Mouse (Mus musculus): Measurements from ENCODE around the gene Ppp1r26. TPM values are rescaled to one million over a fixed set of nuclear protein-coding genes. Genes with fewer than 3 reads are reported as not detected.
"Not testable (repeated sequence)": the region's sequence is repeated elsewhere in the genome, so short reads cannot be mapped to it uniquely, and the experiment has no call there.

The Ppp1r26 gene
- polyA plus RNA-seq, 1 experiment from 2014 or later, result 0.14 TPM

- H3K4me2 ChIP-seq (ENCODE audit: low read depth, low read length), result no peak overlapping the region
- H3K4me3 ChIP-seq (ENCODE audit: low read depth, low read length), result no peak overlapping the region
- no peaks in the 10 kb centered on the region for H3K9me3 ChIP-seq (replicated peaks; ENCODE audit: control insufficient read depth, low read length)
- H3K36me3 ChIP-seq (ENCODE audit: control insufficient read depth, insufficient read depth), result no peaks in the 10 kb centered on the region
- peaks cover 5% of the 10 kb centered on the region; the same call in 1 of the 2 replicates for H3K27me3 ChIP-seq (ENCODE audit: control insufficient read depth, insufficient read depth, low read depth, low read length)
- no peak for ATAC-seq (ENCODE audit: low read depth)
- H3K9ac ChIP-seq (ENCODE audit: low read depth, low read length), result no peak overlapping the region
- peaks cover 6% of the 10 kb centered on the region for H3K4me1 ChIP-seq (ENCODE audit: control insufficient read depth, low read depth, low read length)
- WGBS (ENCODE audit: insufficient replicate concordance), result 31% methylated on average over 3 of the region's 3 CpGs
- H3K27ac ChIP-seq (ENCODE audit: low read length), result no peak overlapping the region
These were observed 17.3 kb downstream of the Ppp1r26 start for GRCm38 (mm10) chr2:28463919-28464318.

GRCm38 (mm10) chr2:28464919-28465318 lies 18.3 kb downstream of the Ppp1r26 start:
- peaks cover 8% of the 10 kb centered on the region for H3K36me3 ChIP-seq (ENCODE audit: control insufficient read depth, insufficient read depth)
- no peak overlapping the region for H3K9ac ChIP-seq (ENCODE audit: low read depth, low read length)
- H3K4me3 ChIP-seq (ENCODE audit: low read depth, low read length), result no peak overlapping the region
- H3K9me3 ChIP-seq (replicated peaks; ENCODE audit: control insufficient read depth, low read length), result no peaks in the 10 kb centered on the region
- ATAC-seq (ENCODE audit: low read depth), result no peak
- H3K27ac ChIP-seq (ENCODE audit: low read length), result no peak overlapping the region
- H3K4me1 ChIP-seq (ENCODE audit: control insufficient read depth, low read depth, low read length), result peaks cover 8% of the 10 kb centered on the region
- peaks cover 5% of the 10 kb centered on the region; the same call in 1 of the 2 replicates for H3K27me3 ChIP-seq (ENCODE audit: control insufficient read depth, insufficient read depth, low read depth, low read length)
- no peak overlapping the region for H3K4me2 ChIP-seq (ENCODE audit: low read depth, low read length)
- 73% methylated on average over 9 of the region's 9 CpGs for WGBS (ENCODE audit: insufficient replicate concordance)

GRCm38 (mm10) chr2:28465836-28466518 lies 19.4 kb downstream of the Ppp1r26 start, which contains the start of gene 1700007K13Rik:
Gene 1700007K13Rik (minus strand): TSS chr2:28466332.
- Histone ChIP-seq H3K4me2 (ENCODE audit: low read depth, low read length) (peak within 1 kb of the TSS; percentile 12; the same call in 1 of the 2 replicates), H3K4me1 (ENCODE audit: control insufficient read depth, low read depth, low read length) (peaks cover 8% of the 10 kb centered on the region), H3K4me3 (ENCODE audit: low read depth, low read length) (no peak within 1 kb of the TSS), H3K9ac (ENCODE audit: low read depth, low read length) (no peak within 1 kb of the TSS), H3K27me3 (ENCODE audit: control insufficient read depth, insufficient read depth, low read depth, low read length) (peaks cover 5% of the 10 kb centered on the region; the same call in 1 of the 2 replicates), H3K9me3 (replicated peaks; ENCODE audit: control insufficient read depth, low read length) (no peaks in the 10 kb centered on the region), H3K36me3 (ENCODE audit: control insufficient read depth, insufficient read depth) (peaks cover 11% of the 10 kb centered on the region), H3K27ac (ENCODE audit: low read length) (no peak within 1 kb of the TSS)
- 4% methylated on average over 25 of the region's 25 CpGs for WGBS (ENCODE audit: insufficient replicate concordance)
- ATAC-seq (ENCODE audit: low read depth), result 0 out of 2 replicates have a peak, but pooled peaks have one; percentile 36

- peaks cover 11% of the 10 kb centered on the region for H3K36me3 ChIP-seq (ENCODE audit: control insufficient read depth, insufficient read depth)
- peak; percentile 85 for ATAC-seq (ENCODE audit: low read depth)
- H3K4me1 ChIP-seq (ENCODE audit: control insufficient read depth, low read depth, low read length), result peaks cover 8% of the 10 kb centered on the region
- H3K27me3 ChIP-seq (ENCODE audit: control insufficient read depth, insufficient read depth, low read depth, low read length), result peaks cover 5% of the 10 kb centered on the region; the same call in 1 of the 2 replicates
- H3K4me3 ChIP-seq (ENCODE audit: low read depth, low read length), result peak within 1 kb of the TSS; percentile 80
- peak within 1 kb of the TSS; percentile 80 for H3K9ac ChIP-seq (ENCODE audit: low read depth, low read length)
- peak within 1 kb of the TSS; percentile 74 for H3K4me2 ChIP-seq (ENCODE audit: low read depth, low read length)
- WGBS (ENCODE audit: insufficient replicate concordance), result under 1% methylated on average over 52 of the region's 52 CpGs
- no peak within 1 kb of the TSS for H3K27ac ChIP-seq (ENCODE audit: low read length)
- no peaks in the 10 kb centered on the region for H3K9me3 ChIP-seq (replicated peaks; ENCODE audit: control insufficient read depth, low read length)
These were observed 21.4 kb downstream of the Ppp1r26 start, which contains the start of gene Mrps2 for GRCm38 (mm10) chr2:28467860-28468485. Gene Mrps2 (plus strand): TSS chr2:28468066.

- peak overlapping the region; percentile 80 for H3K4me3 ChIP-seq (ENCODE audit: low read depth, low read length)
- H3K27ac ChIP-seq (ENCODE audit: low read length), result no peak overlapping the region
- H3K9me3 ChIP-seq (replicated peaks; ENCODE audit: control insufficient read depth, low read length), result no peaks in the 10 kb centered on the region
- peak overlapping the region; percentile 74 for H3K4me2 ChIP-seq (ENCODE audit: low read depth, low read length)
- peaks cover 11% of the 10 kb centered on the region for H3K36me3 ChIP-seq (ENCODE audit: control insufficient read depth, insufficient read depth)
- ATAC-seq (ENCODE audit: low read depth), result no peak
- WGBS (ENCODE audit: insufficient replicate concordance), result 45% methylated on average over 18 of the region's 18 CpGs
- H3K4me1 ChIP-seq (ENCODE audit: control insufficient read depth, low read depth, low read length), result peaks cover 8% of the 10 kb centered on the region
- H3K27me3 ChIP-seq (ENCODE audit: control insufficient read depth, insufficient read depth, low read depth, low read length), result peaks cover 5% of the 10 kb centered on the region; the same call in 1 of the 2 replicates
- H3K9ac ChIP-seq (ENCODE audit: low read depth, low read length), result peak overlapping the region; percentile 80
These were observed 22.1 kb downstream of the Ppp1r26 start for GRCm38 (mm10) chr2:28468486-28469225.

- 88% methylated on average over 14 of the region's 14 CpGs for WGBS (ENCODE audit: insufficient replicate concordance)
- H3K27ac ChIP-seq (ENCODE audit: low read length), result no peak overlapping the region
- no peaks in the 10 kb centered on the region for H3K9me3 ChIP-seq (replicated peaks; ENCODE audit: control insufficient read depth, low read length)
- peaks cover 8% of the 10 kb centered on the region for H3K4me1 ChIP-seq (ENCODE audit: control insufficient read depth, low read depth, low read length)
- no peak overlapping the region for H3K9ac ChIP-seq (ENCODE audit: low read depth, low read length)
- peaks cover 11% of the 10 kb centered on the region for H3K36me3 ChIP-seq (ENCODE audit: control insufficient read depth, insufficient read depth)
- ATAC-seq (ENCODE audit: low read depth), result no peak
- peaks cover 5% of the 10 kb centered on the region; the same call in 1 of the 2 replicates for H3K27me3 ChIP-seq (ENCODE audit: control insufficient read depth, insufficient read depth, low read depth, low read length)
- no peak overlapping the region for H3K4me3 ChIP-seq (ENCODE audit: low read depth, low read length)
- no peak overlapping the region for H3K4me2 ChIP-seq (ENCODE audit: low read depth, low read length)
These were observed 22.9 kb downstream of the Ppp1r26 start for GRCm38 (mm10) chr2:28469461-28469860.

- WGBS (ENCODE audit: insufficient replicate concordance), result 70% methylated on average over 2 of the region's 2 CpGs
- Histone ChIP-seq H3K4me1 (ENCODE audit: control insufficient read depth, low read depth, low read length) (peaks cover 8% of the 10 kb centered on the region), H3K27me3 (ENCODE audit: control insufficient read depth, insufficient read depth, low read depth, low read length) (no peaks in the 10 kb centered on the region), H3K36me3 (ENCODE audit: control insufficient read depth, insufficient read depth) (peaks cover 11% of the 10 kb centered on the region), H3K27ac (ENCODE audit: low read length) (no peak overlapping the region), H3K9me3 (replicated peaks; ENCODE audit: control insufficient read depth, low read length) (no peaks in the 10 kb centered on the region), H3K9ac (ENCODE audit: low read depth, low read length) (no peak overlapping the region), H3K4me3 (ENCODE audit: low read depth, low read length) (no peak overlapping the region), H3K4me2 (ENCODE audit: low read depth, low read length) (no peak overlapping the region)
- ATAC-seq (ENCODE audit: low read depth), result no peak
These were observed 24.0 kb downstream of the Ppp1r26 start for GRCm38 (mm10) chr2:28470591-28470990.

GRCm38 (mm10) chr2:28472011-28472410 lies 25.4 kb downstream of the Ppp1r26 start:
- H3K4me1 ChIP-seq (ENCODE audit: control insufficient read depth, low read depth, low read length); H3K27me3 ChIP-seq (ENCODE audit: control insufficient read depth, insufficient read depth, low read depth, low read length); H3K9me3 ChIP-seq (replicated peaks; ENCODE audit: control insufficient read depth, low read length); H3K9ac ChIP-seq (ENCODE audit: low read depth, low read length); H3K4me2 ChIP-seq (ENCODE audit: low read depth, low read length); ATAC-seq (ENCODE audit: low read depth); H3K4me3 ChIP-seq (ENCODE audit: low read depth, low read length); H3K27ac ChIP-seq (ENCODE audit: low read length): not testable (repeated sequence)
- 90% methylated on average over 8 of the region's 8 CpGs for WGBS (ENCODE audit: insufficient replicate concordance)
- peaks cover 11% of the 10 kb centered on the region for H3K36me3 ChIP-seq (ENCODE audit: control insufficient read depth, insufficient read depth)
